Mouse (Mus musculus) midbrain, embryonic 11.5 days (tissue): ENCODE results near the gene Ttn. TPM values are rescaled to one million over a fixed set of nuclear protein-coding genes. Genes with fewer than 3 reads are reported as not detected.

Experiments used
- ATAC-seq: fragments of 200-750 bp; cut with Nextera tagmentation; 2 replicates; pipeline ENCODE4 v1.8.0; 2017; ENCODE audit warnings: moderate TSS enrichment, moderate library complexity; ENCODE audit not compliant: low FRiP score
- DNase-seq: peaks from one replicate; pipeline ENCODE4 v3.0.0; 2015; ENCODE audit warnings: low spot score; ENCODE audit errors: missing footprints
- H3K27ac ChIP-seq: fragments of 300-500 bp; sonication (generic); 2 replicates; pipeline ENCODE4 v1.5.1; 2014; ENCODE audit warnings: low read depth, low read length
- H3K27me3 ChIP-seq: fragments of 300-500 bp; sonication (generic); 2 replicates; pipeline ENCODE4 v1.6.1; 2014; ENCODE audit warnings: mild to moderate bottlenecking, low read length, moderate library complexity, mixed read lengths; ENCODE audit not compliant: control insufficient read depth, insufficient read depth
- H3K36me3 ChIP-seq: fragments of 300-500 bp; sonication (generic); 2 replicates; pipeline ENCODE4 v1.6.1; 2014; ENCODE audit warnings: mild to moderate bottlenecking, low read length, moderate library complexity, mixed read lengths; ENCODE audit not compliant: control insufficient read depth, insufficient read depth
- H3K4me1 ChIP-seq: fragments of 300-500 bp; sonication (generic); 2 replicates; pipeline ENCODE4 v1.6.1; 2014; ENCODE audit warnings: low read length; ENCODE audit not compliant: control insufficient read depth, insufficient read depth
- H3K4me2 ChIP-seq: fragments of 300-500 bp; sonication (generic); 2 replicates; pipeline ENCODE4 v1.6.1; 2014; ENCODE audit warnings: mild to moderate bottlenecking, moderate library complexity
- H3K4me3 ChIP-seq: fragments of 300-500 bp; sonication (generic); 2 replicates; pipeline ENCODE4 v1.5.1; 2014; ENCODE audit warnings: low read depth, low read length
- H3K9ac ChIP-seq: fragments of 300-500 bp; sonication (generic); 2 replicates; pipeline ENCODE4 v1.6.1; 2014; ENCODE audit warnings: low read length
- H3K9me3 ChIP-seq: fragments of 300-500 bp; sonication (generic); 2 replicates; pipeline ENCODE4 v1.6.1; 2016; ENCODE audit warnings: low read length; ENCODE audit not compliant: control insufficient read depth
- WGBS: fragments of 180-500 bp; shearing (Covaris S2); extraction: QIAGEN DNeasy Blood & Tissue Kit; methylation state at CpG from one replicate; pipeline ENCODE4 v1.1.7; 2014; 5-methylcytosine and 5-hydroxymethylcytosine counted together
- polyA plus RNA-seq: library from polyadenylated mRNA; unstranded; fragments of >200 nt; fragmentation: Nextera tagmentation; extraction: Ambion mirVana; gene quantifications from 2 replicates; pipeline ENCODE4 v1.2.1, GENCODE M21; 2014

Ttn gene
- polyA plus RNA-seq, 1 experiment from 2014 or later, result 0.04 TPM

DNA sequence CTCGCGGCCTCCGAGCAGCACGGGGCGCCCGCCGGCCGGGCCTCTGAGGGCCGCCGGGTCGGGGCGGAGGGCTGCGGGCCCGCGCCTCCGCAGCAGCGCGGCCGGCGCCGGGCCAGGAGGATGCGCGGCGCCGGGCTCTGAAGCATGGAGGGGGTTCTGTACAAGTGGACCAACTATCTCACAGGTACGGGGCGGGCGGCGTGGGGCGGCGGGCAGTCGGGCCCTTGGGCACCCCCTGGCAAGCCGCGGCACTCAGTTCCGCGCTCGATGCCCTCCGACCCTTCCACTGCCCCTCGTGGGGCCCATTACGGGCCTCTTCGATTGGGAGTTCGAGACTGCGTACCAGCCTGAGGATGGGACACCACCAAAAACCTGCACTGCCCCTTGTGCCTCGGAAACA, 306.9 kb downstream of the Ttn start:
- Histone ChIP-seq H3K27ac (peak overlapping the region; percentile 53), H3K27me3 (no peaks in the 10 kb centered on the region), H3K9me3 (no peaks in the 10 kb centered on the region), H3K4me3 (peak overlapping the region; percentile 82), H3K9ac (peak overlapping the region; percentile 90), H3K4me2 (peak overlapping the region; percentile 62), H3K36me3 (no peaks in the 10 kb centered on the region), H3K4me1 (peaks cover 14% of the 10 kb centered on the region)
- DNase-seq (peak; percentile 94), ATAC-seq (peak; percentile 63; the same call in 1 of the 2 replicates)
- under 1% methylated on average over 39 of the region's 44 CpGs for WGBS

DNA sequence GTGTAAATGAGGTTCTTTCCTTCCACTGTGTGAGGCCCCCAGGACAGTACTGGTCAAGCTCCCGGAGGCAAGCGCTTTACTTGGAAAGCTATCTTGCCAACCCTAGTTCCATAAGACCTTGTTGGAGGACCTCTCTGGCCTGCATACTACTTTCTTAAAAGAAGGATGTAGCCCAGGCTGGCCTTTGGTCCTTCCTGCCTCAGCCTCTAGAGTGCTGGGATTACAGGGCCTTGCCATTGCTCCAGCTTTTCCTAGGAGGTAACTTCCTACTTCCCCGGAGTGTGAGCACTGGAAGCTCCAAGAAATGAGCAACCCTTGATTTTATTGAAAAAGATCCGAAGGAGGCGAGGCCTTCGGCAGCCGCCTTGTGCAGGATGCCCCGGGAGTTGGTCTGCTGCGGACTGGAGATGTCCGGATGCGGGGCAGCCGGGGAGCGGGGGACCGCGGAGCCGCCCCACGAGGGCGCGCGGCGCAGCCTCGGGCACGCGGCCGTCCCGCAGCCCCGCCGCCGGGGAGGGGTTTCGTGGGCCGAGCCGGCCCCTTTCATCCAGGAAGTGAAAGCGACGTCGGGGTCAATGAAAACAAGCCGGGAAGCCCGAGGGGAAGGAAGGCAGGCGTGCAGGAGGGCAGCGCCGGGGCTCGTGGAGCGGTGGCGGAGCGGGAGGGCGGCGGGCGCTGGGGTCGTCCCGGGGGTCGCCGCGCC, 307.5 kb downstream of the Ttn start, which contains the start of gene Plekha3:
Plekha3 (plus strand) TSS at position 557 of the 703 bp plus-strand sequence.
- DNase-seq (peak; percentile 96), ATAC-seq (peak; percentile 79)
- peak within 1 kb of the TSS; percentile 62 for H3K4me2 ChIP-seq
- H3K4me1 ChIP-seq, result peaks cover 14% of the 10 kb centered on the region
- H3K27ac ChIP-seq, result peak within 1 kb of the TSS; percentile 53
- 4% methylated on average over 52 of the region's 52 CpGs for WGBS
- H3K36me3 ChIP-seq, result no peaks in the 10 kb centered on the region
- peak within 1 kb of the TSS; percentile 82 for H3K4me3 ChIP-seq
- H3K9ac ChIP-seq, result peak within 1 kb of the TSS; percentile 90
- H3K9me3 ChIP-seq, result no peaks in the 10 kb centered on the region
- no peaks in the 10 kb centered on the region for H3K27me3 ChIP-seq

DNA sequence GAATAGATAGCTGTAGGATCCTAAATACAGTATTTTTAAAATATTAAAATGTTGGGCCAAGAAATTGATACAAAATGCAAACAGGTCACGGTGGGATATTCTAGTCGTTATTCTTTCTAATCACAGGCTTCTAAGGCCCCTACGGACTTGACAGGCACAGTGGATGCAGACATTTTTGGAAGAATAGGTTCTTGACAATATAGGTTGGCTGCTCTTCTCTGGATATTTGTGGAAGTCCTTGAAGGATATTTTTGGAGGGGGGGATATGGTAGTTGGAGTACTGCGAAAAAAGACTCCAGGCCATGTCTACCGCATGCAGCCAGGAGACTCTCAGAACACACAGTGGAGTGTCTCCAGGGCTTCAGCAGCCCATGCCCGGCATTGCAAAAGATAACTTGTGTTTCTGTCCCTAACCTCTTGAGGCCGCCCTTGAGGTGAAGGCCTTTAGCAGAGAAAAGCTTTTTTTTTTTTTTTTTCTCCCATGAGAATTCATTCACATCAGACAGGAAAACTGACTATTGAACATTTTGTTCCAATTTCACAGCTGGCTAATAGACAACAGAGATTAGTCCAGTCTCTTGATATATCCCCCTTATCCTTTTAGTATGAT, 308.8 kb downstream of the Ttn start:
- H3K27me3 ChIP-seq, result no peaks in the 10 kb centered on the region
- H3K36me3 ChIP-seq, result no peaks in the 10 kb centered on the region
- WGBS, result 32% methylated on average over 7 of the region's 7 CpGs
- H3K9me3 ChIP-seq, result no peaks in the 10 kb centered on the region
- H3K4me2 ChIP-seq, result peak overlapping the region; percentile 58
- H3K4me3 ChIP-seq, result no peak overlapping the region
- peak overlapping the region; percentile 27; the same call in 1 of the 2 replicates for H3K27ac ChIP-seq
- DNase-seq (peak; percentile 87), ATAC-seq (no peak)
- no peak overlapping the region for H3K9ac ChIP-seq
- H3K4me1 ChIP-seq, result peaks cover 14% of the 10 kb centered on the region

DNA sequence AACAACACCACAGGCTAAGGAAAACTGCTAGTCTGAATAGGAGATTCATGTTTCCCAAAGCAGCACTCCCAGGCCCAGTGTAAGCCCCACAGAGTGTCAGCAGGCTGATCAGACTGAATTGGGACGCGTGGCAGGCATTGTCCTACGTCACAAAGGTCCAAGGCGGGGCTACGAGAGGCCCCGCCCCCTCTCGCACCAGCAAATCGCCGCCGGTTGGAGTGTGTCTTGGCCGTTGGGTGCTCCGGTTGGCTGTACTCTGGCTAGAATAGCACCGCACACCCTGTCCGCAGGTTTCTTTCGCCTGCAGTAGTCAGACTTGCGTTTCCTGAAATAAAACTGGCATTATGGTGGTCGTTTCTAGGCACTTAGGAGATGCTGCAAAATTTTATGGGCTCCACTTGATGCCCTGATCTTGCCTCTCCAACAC, 309.4 kb downstream of the Ttn start, which contains the start of gene Fkbp7:
Fkbp7 (minus strand) TSS at position 151 of the 427 bp plus-strand sequence.
- no peaks in the 10 kb centered on the region for H3K9me3 ChIP-seq
- H3K27ac ChIP-seq, result peak within 1 kb of the TSS; percentile 27; the same call in 1 of the 2 replicates
- peak within 1 kb of the TSS; percentile 58 for H3K4me2 ChIP-seq
- no peaks in the 10 kb centered on the region for H3K36me3 ChIP-seq
- DNase-seq (peak; percentile 100), ATAC-seq (peak; percentile 91)
- H3K4me1 ChIP-seq, result peaks cover 14% of the 10 kb centered on the region
- H3K9ac ChIP-seq, result peak within 1 kb of the TSS; percentile 68
- WGBS, result under 1% methylated on average over 17 of the region's 17 CpGs
- no peaks in the 10 kb centered on the region for H3K27me3 ChIP-seq
- peak within 1 kb of the TSS; percentile 36 for H3K4me3 ChIP-seq

DNA sequence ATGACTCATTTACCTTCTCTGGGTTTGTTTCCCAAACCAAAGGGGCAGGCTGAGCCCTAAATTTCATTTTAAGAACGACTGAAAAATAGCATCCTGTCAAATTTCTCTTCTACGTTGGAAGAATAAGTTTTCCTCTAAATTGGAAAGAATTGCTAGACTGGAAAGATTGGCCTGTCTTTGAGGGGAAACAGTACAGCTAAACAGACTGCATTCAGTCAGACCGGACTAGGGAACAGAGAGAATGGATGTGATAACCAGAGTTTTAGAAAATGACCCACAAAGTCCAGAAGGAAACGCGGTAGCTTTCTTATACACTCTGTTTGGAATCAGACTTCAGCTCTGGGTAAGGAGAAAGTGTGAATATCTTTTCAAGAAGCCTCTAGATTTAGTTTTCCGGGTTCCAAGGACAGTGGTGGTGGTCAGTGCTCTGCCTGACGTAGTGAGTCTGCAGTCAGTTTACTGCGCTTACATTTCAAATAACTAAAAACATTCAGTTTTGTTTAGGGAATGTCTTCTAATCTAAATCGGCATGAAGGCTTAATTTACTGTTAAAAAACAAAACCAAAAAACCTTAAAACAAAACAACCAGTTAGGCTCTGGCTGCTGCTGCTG, 310.1 kb downstream of the Ttn start:
- Histone ChIP-seq H3K4me2 (peak overlapping the region; percentile 58), H3K36me3 (no peaks in the 10 kb centered on the region), H3K9me3 (no peaks in the 10 kb centered on the region), H3K4me1 (peaks cover 14% of the 10 kb centered on the region), H3K27ac (no peak overlapping the region; the same call in 1 of the 2 replicates), H3K27me3 (no peaks in the 10 kb centered on the region), H3K9ac (peak overlapping the region; percentile 68), H3K4me3 (peak overlapping the region; percentile 36)
- WGBS, result 47% methylated on average over 9 of the region's 9 CpGs
- no peak for ATAC-seq
- no peak for DNase-seq

DNA sequence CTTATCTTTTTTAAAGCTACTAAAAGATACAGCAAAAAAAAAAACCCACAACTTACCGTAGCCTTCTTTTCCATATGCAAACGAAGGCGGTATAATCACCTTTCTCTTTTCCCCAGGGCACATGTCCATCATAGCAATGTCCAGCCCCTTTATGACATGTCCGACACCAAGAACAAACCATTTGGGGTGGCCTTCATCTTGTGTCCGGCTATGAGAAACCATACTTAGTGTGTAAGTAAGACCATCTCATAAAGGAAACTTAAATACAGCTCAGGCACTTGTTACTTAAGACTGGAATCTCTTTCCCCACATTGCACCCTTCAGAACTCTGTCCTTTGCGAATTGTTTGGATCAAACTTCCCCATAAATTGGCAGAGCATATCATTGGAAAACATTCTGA, 310.7 kb downstream of the Ttn start:
- Histone ChIP-seq H3K27ac (no peak overlapping the region), H3K36me3 (no peaks in the 10 kb centered on the region), H3K4me1 (peaks cover 14% of the 10 kb centered on the region), H3K9ac (peak overlapping the region; percentile 68), H3K4me2 (peak overlapping the region; percentile 58), H3K4me3 (peak overlapping the region; percentile 36; the same call in 1 of the 2 replicates), H3K27me3 (no peaks in the 10 kb centered on the region), H3K9me3 (no peaks in the 10 kb centered on the region)
- ATAC-seq (no peak), DNase-seq (peak; percentile 85)
- WGBS, result 93% methylated on average over 6 of the region's 6 CpGs

DNA sequence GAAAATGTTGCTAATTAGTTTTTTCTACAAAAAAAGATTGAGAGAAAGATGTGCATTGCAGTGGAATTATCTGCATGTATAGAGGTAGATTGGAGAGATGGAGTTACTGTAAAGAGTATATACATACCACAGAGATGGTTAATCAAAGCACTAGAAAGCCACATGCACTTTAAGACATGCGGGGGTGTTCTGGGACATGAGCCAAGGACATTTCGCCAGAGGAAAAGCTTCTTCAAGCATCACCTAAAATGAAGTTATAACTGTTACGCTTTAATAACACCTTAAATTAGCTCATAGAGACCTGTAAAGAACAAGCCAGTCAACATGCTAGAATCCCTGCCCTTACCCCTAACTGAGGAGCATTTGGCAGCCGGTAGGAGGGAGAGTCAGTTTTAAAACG, 315.1 kb downstream of the Ttn start:
- ATAC-seq, result no peak
- H3K36me3 ChIP-seq, result no peaks in the 10 kb centered on the region
- no peaks in the 10 kb centered on the region for H3K9me3 ChIP-seq
- no peak overlapping the region for H3K9ac ChIP-seq
- no peak overlapping the region for H3K27ac ChIP-seq
- 93% methylated on average over 5 of the region's 5 CpGs for WGBS
- H3K27me3 ChIP-seq, result no peaks in the 10 kb centered on the region
- no peak for DNase-seq
- H3K4me2 ChIP-seq, result no peak overlapping the region
- no peaks in the 10 kb centered on the region for H3K4me1 ChIP-seq
- H3K4me3 ChIP-seq, result no peak overlapping the region

DNA sequence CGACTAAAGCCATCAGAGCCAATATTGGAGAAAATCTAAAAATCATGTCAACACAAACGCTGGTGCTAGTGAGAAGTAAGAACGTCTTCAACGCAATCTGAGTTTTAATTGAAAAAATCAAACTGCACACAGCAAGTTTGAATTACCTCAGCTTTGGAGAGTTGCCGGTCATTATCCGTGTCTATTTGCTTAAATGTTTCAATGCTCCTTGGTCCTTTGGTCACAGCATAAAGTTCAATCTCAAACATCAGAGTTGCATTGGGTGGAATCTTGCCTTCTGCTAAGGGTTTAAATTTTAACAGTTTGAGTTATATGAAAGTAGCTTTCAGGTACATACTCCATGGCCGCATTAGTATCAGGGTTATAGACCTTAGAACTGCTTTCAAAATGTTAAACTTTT, 316.8 kb downstream of the Ttn start:
- H3K9me3 ChIP-seq, result no peaks in the 10 kb centered on the region
- no peak overlapping the region for H3K4me2 ChIP-seq
- DNase-seq (no peak), ATAC-seq (no peak)
- H3K9ac ChIP-seq, result no peak overlapping the region
- H3K36me3 ChIP-seq, result no peaks in the 10 kb centered on the region
- WGBS, result 94% methylated on average over 7 of the region's 7 CpGs
- H3K27ac ChIP-seq, result no peak overlapping the region
- no peak overlapping the region for H3K4me3 ChIP-seq
- H3K27me3 ChIP-seq, result no peaks in the 10 kb centered on the region
- no peaks in the 10 kb centered on the region for H3K4me1 ChIP-seq

DNA sequence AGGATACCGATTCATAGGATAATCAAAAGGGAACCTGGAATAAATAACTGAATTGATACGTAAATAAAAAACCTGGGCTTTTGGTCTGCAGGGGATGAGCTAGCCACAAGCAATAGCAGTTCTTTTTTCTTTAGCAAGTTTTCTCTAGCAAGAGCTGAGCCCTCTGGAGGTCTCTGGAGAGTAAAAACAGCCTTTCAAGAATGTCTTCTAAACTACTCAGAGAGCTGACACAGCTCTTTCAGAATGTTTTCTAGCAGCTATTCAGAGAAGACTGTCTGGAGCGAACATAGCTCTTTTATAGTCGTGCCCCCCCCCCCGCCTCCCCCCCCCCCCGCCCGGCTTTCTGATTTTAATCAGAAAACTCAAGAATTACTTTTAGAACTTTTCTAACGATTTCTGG, 322.9 kb downstream of the Ttn start:
- Histone ChIP-seq H3K9ac (no peak overlapping the region), H3K9me3 (no peaks in the 10 kb centered on the region), H3K27ac (no peak overlapping the region), H3K27me3 (no peaks in the 10 kb centered on the region), H3K4me2 (no peak overlapping the region), H3K36me3 (no peaks in the 10 kb centered on the region), H3K4me3 (no peak overlapping the region), H3K4me1 (no peaks in the 10 kb centered on the region)
- DNase-seq (no peak), ATAC-seq (no peak)
- WGBS, result 49% methylated on average over 8 of the region's 8 CpGs
